Mouse (Mus musculus): ENCODE data around the gene Kcnj9.

Gene Kcnj9

DNA sequence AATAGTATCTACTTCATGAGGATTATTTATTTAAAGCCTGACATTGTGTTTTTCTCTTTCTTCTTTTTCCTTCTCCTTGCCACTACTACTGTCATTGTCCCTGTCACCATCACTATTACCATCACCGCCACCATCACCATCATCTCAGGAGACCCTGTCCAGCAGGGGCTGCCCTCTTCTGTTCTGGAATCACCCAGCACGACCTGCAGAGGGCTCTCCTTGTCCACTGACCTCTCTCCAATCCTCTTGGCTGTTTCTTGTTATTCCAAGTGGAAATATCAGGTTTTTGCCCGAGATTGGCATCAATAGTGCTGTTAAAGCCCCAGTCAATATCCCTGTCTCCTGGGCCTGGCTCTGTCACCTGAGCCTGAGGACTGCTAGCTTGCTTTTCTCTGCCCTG is 4.4 kb upstream of the Kcnj9 start:
- DNase-seq (ENCODE audit: low spot score in 2 of 2), result peak in 1 of 2 experiments; percentile 39

DNA sequence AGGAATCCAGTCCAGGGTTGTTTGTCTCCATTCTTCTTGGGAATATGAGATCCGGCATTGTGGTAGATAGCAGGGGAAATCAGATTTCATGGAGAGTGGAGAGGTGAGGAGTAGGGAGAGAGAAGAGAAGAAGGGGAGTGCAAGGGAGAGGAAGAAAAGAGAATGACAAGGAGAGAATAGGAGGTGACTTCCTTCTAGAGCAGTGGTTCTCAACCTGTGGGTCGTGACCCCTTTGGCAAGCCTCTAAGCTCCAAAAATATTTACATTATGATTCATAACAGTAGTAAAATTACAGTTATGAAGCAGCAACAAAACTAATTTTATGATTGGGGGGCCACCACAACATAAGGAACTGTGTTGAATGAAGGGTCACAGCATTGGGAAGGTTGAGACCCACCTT is 3.8 kb upstream of the Kcnj9 start:
- no peak for DNase-seq (ENCODE audit: low spot score in 2 of 2)

DNA sequence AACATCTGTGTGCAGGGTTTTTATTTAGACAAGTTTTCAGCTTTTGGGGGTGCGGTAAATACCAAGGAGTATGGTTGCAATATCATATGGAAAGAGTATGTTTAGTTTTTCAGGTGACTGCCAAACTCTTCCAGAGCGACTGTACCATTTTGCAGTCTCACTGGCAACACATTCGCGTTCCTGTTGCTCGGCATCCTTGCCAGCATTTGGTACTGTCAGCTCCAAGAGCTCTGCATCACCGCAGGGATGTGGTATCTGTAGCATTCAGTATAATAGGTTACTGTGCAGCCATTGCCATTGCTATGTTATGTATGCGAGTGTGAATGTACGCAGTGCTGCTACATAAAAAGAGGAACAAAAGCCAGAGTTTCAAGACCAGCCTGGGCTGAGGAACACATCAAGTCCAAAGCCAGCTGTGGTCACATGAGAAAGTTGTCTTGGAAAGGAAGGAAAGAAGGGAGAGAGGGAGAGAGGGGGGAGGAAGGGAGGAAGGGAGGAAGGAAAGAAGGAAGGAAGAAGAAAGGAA is 2.4 kb upstream of the Kcnj9 start:
- peak; percentile 46 to 56 for DNase-seq (ENCODE audit: low spot score in 2 of 2)

DNA sequence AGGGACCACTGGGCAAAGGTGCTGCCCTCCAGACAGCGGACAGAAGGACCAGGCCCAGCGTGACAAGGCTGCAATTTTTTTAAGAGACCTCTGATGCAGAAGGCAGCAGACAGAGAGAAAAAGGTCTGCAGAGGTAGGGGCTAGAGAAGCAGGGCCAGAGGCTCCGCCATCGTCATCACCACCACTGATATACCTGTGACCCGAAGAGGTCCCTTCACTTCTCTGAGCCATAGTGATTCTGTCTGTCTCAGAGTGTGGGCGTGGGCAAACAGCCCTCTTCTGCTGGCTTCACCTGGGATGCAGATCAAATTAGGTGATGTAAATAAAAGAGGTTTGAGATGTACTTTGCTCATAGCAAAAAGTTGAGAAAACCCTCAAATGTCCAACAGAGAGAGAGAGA is 498 bp upstream of the Kcnj9 start:
- DNase-seq (ENCODE audit: low spot score in 2 of 2), result no peak

DNA sequence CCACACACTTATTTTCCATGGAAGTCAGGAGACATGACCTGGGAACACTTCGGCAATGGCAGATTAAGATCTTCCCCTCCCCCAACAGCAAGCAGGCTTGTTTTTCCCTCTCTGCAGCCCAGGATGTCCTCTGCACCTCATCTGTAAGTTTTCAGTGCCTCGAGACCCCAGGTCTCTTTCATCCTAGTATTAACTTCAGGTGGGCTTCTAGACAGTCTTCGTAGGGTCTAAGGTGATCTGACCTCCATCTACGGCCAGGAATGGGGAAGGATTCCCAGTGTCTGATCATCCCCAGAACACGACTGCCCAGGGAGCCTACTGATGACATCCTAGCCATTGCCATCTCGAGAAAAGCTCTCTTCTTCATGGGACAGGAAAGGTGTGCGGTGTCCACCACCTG is 657 bp downstream of the Kcnj9 start:
- no peak for DNase-seq (ENCODE audit: low spot score in 2 of 2)

DNA sequence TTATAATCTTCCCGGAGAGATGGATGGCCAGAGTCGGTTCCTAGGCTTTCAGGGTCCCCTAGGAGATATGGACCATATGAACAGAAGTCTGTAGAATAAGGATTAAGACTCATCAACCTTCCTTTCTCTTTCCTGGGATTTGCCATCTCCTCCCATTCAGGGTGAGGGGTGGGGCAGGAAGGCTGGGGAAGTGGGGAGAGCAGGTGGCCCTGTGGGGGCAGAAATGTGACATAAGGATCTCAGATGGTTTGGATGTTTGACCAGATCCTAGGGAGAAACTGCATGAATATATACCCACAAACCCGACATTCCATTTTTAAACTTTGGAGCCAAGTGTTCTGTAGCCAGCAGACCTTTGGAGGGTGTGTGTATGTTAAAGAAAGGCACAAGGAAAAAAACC is 1.1 kb downstream of the Kcnj9 start:
- DNase-seq (ENCODE audit: low spot score in 2 of 2), result no peak

DNA sequence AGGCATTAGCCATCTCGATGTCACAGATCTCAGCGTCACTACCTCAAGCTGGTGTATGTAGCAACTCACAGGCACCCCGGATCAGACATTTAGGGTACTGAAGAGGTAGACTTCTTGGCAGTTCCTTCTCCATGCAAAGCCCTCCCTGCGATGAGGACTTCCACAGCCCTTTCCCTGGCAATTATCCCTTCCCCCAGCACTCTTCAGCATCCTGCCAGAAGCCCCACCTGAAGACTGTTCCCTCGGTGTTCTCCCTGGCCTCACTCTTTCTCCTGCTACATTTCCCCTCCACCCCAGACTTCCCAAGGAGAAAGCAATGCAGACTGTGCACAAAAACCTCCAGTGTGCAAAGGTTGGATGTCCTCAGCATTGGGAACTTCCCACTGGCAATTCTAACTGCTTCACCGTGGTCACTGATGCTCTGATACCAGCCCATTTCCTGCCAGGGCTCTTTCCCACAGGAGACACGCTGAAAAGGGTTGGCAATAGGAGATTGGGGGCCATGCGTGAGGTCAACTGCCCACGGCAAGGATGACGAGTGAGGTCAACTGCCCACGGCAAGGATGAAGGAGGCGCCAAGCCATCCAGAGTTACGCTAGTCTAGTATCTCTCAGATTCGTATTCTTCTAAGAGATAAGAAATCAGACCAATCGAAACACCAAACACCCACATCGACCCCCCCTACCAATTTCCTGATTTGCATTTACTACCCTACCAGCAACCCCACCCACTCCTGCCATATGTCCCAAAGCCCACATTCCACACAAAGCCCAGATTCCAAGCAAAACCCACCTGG is 1.7 kb downstream of the Kcnj9 start:
- peak; percentile 32 to 57 for DNase-seq (ENCODE audit: low spot score in 2 of 2)

DNA sequence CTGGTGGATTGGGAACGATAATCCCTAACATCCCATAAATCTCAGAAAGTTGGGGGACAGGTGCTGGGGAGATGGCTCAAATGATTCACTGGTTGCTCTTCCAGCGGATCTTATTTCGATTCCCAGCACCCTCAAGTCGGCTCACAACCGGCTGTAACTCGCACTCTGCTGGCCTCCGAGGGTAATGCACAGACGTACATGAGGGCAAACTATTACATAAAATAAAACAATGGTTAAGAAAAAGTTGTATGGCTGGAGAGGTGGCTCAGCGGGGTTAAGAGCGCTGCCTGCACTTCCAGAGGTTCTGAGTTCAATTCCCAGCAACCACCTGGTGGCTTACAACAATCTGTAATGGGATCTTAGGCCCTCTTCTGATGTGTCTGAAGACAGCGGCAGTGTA is 2.4 kb downstream of the Kcnj9 start:
- no peak for DNase-seq (ENCODE audit: low spot score in 2 of 2)

DNA sequence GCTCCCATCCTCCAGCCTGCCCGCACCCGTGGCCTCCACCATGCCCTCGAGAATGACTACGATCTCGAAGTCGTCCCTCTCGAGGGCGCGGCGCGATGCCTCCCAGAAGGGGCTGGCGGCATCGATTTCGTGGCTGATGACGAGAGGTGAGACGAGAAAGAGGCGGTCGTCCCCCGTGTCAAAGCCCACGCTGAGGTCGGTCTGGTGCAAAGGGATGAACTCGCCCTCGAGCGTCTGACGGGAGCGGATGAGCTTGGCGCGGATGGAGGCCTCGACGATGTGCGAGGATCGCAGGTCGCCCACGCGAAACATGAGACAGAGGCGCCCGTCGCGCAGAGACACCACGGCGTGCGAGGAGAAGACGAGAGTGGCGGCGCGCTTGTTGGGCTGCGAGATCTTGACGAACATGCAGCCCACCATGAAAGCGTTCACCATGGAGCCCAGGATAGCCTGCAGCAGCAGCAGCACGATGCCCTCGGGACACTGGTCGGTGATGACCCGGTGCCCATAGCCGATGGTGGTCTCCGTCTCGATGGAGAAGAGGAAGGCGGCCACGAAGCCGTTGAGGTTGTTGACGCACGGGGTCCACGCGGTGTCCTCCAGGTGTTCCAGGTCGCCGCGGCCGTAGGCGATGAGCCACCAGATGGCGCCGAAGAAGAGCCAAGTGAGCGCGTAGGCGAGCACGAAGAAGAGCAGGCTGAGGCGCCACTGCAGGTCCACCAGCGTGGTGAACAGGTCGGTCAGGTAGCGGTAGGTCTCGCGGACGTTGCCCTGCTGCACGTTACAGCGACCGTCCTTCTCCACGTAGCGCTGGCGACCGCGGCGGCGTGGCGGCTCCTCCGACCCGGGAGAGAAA is 3.2 kb downstream of the Kcnj9 start:
- peak; percentile 81 to 83 for DNase-seq (ENCODE audit: low spot score in 2 of 2)

DNA sequence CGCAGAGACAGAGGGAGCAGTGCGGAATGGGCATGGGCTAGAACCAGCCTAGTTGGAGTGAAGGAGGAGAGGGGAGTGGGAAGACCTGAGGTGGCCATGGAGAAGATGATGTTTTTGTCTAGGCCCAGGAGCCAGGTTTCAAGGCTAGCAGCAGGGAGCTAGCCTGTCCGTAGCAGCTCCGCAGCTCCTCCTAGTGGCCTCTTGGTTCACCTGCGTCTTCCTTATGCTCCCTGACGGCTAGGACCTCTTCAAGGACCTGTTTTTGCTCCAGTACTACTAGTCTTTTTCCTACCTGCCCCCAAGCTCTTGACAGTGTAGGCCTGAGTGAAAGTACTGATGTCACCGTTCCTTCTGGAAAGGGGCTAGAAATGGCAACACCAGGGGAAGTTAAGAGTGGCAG is 4.4 kb downstream of the Kcnj9 start:
- DNase-seq (ENCODE audit: low spot score in 2 of 2), result peak; percentile 84

DNA sequence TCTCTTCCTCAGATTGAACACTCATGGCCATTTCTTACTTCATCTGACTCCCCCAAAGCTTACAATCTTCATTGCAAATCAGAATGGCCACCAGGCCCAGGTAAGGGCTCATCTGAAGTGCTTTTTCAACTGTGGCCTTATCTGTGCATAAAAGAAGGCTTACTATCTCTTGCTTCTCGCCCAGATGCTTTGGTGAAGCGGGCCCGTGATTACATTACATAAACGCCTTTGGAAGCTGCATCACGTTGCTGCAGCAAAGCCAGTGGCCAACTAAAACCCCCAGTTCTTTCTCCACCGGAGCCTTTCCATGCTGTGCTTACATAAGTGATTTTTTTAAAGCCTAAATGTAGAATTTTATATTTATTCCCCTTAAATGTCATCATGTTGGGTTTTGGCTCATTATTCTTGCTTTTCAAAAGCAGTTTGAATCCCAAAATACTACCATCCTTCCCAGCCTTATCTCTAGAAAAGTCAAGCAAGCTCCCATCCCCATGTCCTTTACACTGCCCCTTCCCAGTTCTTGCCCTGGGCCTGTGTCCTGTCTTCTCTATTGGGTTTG is 5.2 kb downstream of the Kcnj9 start:
- peak; percentile 79 to 88 for DNase-seq (ENCODE audit: low spot score in 2 of 2)

DNA sequence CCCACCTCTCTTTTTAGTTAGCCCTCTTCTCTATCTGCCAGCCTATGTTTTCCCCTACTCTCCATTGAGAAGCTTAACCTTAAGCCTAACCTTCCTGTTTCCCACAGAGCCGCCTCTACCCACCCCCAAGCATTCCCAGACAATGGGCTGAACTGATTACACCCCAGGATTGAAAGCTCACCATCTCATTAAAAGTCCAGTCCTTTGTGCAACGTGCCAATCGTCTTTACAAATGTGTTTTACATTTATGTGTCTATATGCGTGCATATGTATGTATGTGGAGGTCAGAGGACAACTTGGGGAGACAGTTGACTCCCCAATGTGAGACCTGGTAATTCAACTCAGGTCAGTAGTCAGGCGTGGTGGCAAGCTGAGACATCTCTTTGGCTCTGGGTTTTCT is 5.8 kb downstream of the Kcnj9 start:
- no peak for DNase-seq (ENCODE audit: low spot score in 2 of 2)

DNA sequence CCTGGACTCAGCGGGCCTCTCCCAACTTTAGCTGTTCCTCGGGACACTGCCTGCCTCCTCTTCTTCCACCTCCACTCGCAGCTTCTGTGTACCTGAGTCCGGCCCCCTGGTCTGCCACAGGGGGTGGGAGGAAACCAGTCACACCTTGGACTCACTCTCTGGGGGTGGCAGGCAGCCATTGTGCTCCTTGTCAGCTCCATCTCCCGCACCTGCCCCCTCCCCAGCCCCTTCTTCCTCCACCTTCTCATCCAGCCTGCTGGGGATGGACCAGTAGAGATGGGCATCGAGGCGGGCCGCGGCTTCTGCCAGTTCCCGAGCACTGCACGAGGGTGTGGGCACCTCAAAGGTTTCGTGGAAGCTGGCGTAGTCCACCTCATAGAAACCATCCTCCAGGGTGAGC is 6.4 kb downstream of the Kcnj9 start:
- DNase-seq (ENCODE audit: low spot score in 2 of 2), result peak; percentile 32 to 60

DNA sequence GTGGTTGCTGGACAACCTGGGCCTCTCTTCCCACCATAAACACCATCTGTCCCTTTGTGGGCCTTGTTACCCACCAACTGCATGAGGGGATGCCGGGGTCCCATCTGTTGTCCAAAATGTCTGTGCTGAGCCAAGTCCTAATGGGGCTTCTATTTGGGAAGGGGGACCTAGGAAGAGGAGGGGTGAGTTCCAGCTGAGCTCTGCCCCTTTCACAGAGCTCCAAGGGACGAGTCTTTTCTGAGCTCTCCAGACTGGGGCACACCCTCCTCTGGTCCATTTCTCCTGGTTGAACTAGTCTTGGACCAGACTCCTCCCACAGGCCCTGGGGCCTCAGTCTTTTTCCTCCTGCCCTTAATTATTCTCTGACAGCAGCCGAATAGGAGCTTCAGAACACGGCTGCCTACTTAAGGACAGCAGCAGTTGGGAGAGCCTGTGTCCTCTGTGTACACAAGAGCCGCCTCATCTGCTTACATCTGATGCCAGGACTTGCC is 9.2 kb downstream of the Kcnj9 start:
- DNase-seq (ENCODE audit: low spot score in 2 of 2), result peak; percentile 47 to 76

DNA sequence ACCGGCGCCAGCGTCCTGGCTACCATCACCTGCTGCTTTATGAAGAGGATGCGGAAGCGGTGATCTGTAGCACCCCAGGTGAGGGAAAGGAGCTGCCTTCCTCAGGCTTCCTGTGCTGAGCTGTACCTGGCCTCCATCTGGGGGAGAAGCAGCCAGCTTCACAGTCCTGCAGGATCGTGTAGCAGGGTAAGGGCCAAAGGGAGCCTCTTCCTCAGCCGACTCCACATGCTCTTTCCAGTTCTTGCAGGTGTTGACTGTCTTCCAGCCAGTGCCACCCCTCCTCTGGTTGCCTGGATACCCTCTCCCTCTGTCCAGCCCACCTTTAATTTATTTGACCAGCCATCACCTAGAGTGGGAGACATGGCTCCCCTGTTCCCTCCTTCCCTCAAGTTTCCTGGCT is 9.8 kb downstream of the Kcnj9 start:
- DNase-seq (ENCODE audit: low spot score in 2 of 2), result peak; percentile 38 to 58

DNA sequence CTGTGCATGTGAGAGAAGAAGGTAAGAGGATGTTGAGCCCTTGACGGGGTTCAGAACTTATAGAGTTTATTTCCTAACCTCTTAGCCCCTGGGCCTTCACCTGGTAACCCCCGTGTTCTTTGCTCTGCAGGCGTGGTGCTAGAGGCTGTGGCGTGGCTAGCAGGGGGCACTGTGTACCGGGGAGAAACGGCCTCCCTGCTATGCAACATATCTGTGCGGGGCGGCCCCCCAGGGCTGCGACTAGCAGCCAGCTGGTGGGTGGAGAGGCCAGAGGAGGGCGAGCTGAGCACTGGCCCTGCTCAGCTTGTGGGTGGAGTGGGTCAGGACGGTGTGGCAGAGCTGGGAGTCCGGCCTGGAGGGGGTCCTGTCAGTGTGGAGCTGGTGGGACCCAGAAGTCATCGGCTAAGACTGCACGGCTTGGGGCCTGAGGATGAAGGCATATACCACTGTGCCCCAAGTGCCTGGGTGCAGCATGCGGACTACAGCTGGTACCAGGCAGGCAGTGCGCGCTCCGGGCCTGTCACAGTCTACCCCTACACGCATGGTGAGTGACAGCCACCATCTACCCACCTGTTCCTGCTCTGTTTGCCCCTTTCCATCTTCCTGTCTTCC is 10.6 kb downstream of the Kcnj9 start:
- DNase-seq (ENCODE audit: low spot score in 2 of 2), result peak; percentile 46 to 63

DNA sequence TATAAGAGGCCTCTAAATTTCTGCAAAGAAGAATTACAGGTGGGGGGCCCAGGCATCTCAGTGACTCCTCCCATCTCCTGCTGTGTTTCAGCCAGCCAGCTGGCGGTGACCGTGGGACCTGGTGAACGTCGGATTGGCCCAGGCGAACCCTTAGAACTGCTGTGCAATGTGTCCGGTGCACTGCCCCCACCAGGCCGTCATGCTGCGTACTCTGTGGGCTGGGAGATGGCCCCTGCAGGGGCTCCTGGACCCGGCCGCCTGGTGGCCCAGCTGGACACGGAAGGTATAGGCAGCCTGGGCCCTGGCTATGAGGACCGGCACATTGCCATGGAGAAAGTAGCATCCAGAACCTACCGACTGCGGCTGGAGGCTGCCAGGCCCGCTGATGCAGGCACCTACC is 11.2 kb downstream of the Kcnj9 start:
- DNase-seq (ENCODE audit: low spot score in 2 of 2), result peak; percentile 40 to 54

DNA sequence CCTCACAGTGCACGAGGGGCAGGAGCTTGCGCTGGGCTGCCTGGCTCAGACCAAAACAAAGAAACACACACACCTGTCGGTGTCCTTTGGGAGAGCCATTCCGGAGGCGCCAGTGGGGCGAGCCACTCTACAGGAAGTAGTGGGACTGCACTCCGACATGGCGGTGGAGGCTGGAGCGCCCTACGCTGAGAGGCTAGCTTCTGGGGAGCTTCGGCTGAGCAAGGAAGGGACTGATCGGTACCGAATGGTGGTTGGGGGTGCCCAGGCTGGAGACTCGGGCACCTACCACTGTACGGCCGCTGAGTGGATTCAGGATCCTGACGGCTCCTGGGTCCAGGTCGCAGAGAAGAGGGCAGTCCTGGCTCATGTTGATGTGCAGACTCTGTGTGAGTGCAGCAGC is 11.7 kb downstream of the Kcnj9 start:
- peak in 1 of 2 experiments; percentile 26 for DNase-seq (ENCODE audit: low spot score in 2 of 2)

DNA sequence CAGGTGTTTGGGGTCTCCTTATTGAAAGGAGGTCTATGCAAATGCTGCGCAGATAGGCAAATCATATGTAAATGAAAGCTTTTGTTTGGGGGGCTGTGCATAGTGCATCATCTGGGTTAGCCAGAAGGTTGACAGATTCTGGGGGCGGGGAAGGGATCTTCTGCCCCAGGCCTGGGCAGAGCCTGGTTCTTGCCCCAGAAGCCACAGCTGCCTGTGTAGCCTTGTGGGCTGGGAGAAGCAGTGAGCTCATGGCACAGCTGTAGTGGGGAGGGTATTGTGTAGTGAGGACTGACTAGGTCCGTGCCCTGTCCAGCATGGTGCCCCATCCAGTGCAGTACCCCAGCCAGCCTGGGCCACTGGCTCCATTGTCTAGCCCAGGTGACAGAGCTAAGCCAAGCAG is 14.2 kb downstream of the Kcnj9 start:
- peak; percentile 37 to 58 for DNase-seq (ENCODE audit: low spot score in 2 of 2)

DNA sequence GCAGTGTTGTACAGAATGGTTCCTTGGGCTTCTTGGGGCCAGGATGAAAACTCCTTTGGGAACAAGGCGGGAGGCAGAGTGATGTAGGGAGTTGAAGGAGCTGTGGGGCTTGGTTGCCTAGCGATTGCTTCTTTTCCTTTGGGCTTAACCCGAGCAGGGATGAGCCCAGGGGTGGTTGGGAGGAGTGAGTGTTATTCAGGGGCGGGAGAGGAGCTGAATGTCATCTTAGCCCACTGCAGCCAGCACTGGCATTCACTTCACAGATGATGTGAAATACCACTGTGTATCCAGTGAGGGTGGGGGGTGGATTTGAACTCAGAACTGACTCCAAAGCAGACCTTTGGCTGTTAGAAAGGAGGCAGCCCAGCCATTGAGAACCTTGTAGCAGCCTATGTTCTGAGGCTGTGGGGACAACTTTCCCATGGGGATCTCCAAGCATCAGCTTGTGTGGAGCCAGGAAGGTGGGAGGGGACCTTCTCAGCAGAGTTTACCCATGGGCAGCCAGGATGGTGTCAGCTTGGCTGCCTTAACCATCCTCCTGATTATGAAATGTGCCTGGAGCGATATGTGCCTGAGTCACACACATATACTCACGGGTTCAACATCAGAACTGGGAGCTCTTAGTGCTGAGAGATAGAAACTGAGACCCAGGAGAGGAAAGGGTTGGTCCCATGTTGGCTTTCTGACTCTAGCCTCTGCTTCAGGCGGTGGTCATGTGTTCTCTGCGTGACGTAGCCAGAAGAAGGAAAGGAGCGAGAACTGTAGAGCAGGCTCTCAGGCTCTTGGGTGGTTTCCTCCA is 15.3 kb downstream of the Kcnj9 start:
- peak; percentile 46 to 62 for DNase-seq (ENCODE audit: low spot score in 2 of 2)

Measured in right cerebral cortex, postnatal 10 days (tissue).